Mouse (Mus musculus) embryonic facial prominence, embryonic 13.5 days (tissue): ENCODE results near the gene Bola2. TPM values are rescaled to one million over a fixed set of nuclear protein-coding genes. Genes with fewer than 3 reads are reported as not detected.

Experiments used
- ATAC-seq: fragments of 200-750 bp; cut with Nextera tagmentation; 2 replicates; pipeline ENCODE4 v1.8.0; 2017; ENCODE audit warnings: low read depth; ENCODE audit not compliant: insufficient number of reproducible peaks, insufficient read depth, low FRiP score, low TSS enrichment
- H3K27ac ChIP-seq: fragments of 300-500 bp; sonication (generic); 2 replicates; pipeline ENCODE4 v1.5.1; 2015; ENCODE audit warnings: moderate library complexity, mild to moderate bottlenecking, inconsistent platforms
- H3K27me3 ChIP-seq: fragments of 300-500 bp; sonication (generic); 2 replicates; pipeline ENCODE4 v1.6.1; 2015; ENCODE audit warnings: mild to moderate bottlenecking, inconsistent platforms
- H3K36me3 ChIP-seq: fragments of 300-500 bp; sonication (generic); 2 replicates; pipeline ENCODE4 v1.6.1; 2015; ENCODE audit warnings: mild to moderate bottlenecking, inconsistent platforms
- H3K4me1 ChIP-seq: fragments of 300-500 bp; sonication (generic); 2 replicates; pipeline ENCODE4 v1.6.1; 2015; ENCODE audit warnings: inconsistent platforms
- H3K4me2 ChIP-seq: fragments of 300-500 bp; sonication (generic); 2 replicates; pipeline ENCODE4 v1.6.1; 2015; ENCODE audit warnings: moderate library complexity, mild to moderate bottlenecking, inconsistent platforms
- H3K4me3 ChIP-seq: fragments of 300-500 bp; sonication (generic); 2 replicates; pipeline ENCODE4 v1.5.1; 2015; ENCODE audit warnings: mild to moderate bottlenecking, inconsistent platforms
- H3K9ac ChIP-seq: fragments of 300-500 bp; sonication (generic); 2 replicates; pipeline ENCODE4 v1.6.1; 2015; ENCODE audit warnings: mild to moderate bottlenecking, inconsistent platforms
- H3K9me3 ChIP-seq: fragments of 300-500 bp; sonication (generic); 2 replicates; pipeline ENCODE4 v1.6.1; 2016; ENCODE audit warnings: inconsistent platforms
- WGBS: fragments of 180-500 bp; shearing (Covaris S2); methylation state at CpG from one replicate; pipeline ENCODE4 v1.1.7; 2015; ENCODE audit warnings: mixed read lengths; 5-methylcytosine and 5-hydroxymethylcytosine counted together
- polyA plus RNA-seq: library from polyadenylated mRNA; unstranded; fragments of >200 nt; fragmentation: Nextera tagmentation; extraction: Ambion mirVana; gene quantifications from 2 replicates; pipeline ENCODE4 v1.2.1, GENCODE M21; 2015

Bola2 gene
- polyA plus RNA-seq, 1 experiment from 2014 or later, result 139 TPM

GRCm38 (mm10) chr7:126746066-126746465 is 50.9 kb downstream of the Bola2 start:
- H3K9ac ChIP-seq, result no peak overlapping the region
- no peaks in the 10 kb centered on the region for H3K9me3 ChIP-seq
- peaks cover 9% of the 10 kb centered on the region; the same call in 1 of the 2 replicates for H3K4me1 ChIP-seq
- ATAC-seq, result no peak
- no peak overlapping the region for H3K27ac ChIP-seq
- H3K4me2 ChIP-seq, result no peak overlapping the region
- WGBS, result 88% methylated on average over 12 of the region's 12 CpGs
- no peak overlapping the region for H3K4me3 ChIP-seq
- H3K27me3 ChIP-seq, result no peaks in the 10 kb centered on the region
- no peaks in the 10 kb centered on the region for H3K36me3 ChIP-seq

GRCm38 (mm10) chr7:126746798-126747197 is 51.6 kb downstream of the Bola2 start:
- Histone ChIP-seq H3K4me2 (no peak overlapping the region), H3K4me3 (no peak overlapping the region), H3K27ac (no peak overlapping the region), H3K9ac (0 out of 2 replicates have a peak overlapping the region, but pooled peaks have one; percentile 1), H3K9me3 (no peaks in the 10 kb centered on the region), H3K36me3 (no peaks in the 10 kb centered on the region), H3K27me3 (no peaks in the 10 kb centered on the region), H3K4me1 (peaks cover 9% of the 10 kb centered on the region; the same call in 1 of the 2 replicates)
- WGBS, result 27% methylated on average over 6 of the region's 6 CpGs
- no peak for ATAC-seq

GRCm38 (mm10) chr7:126748824-126749223 is 53.6 kb downstream of the Bola2 start:
- 71% methylated on average over 7 of the region's 7 CpGs for WGBS
- Histone ChIP-seq H3K27me3 (no peaks in the 10 kb centered on the region), H3K36me3 (no peaks in the 10 kb centered on the region), H3K4me2 (no peak overlapping the region), H3K9ac (0 out of 2 replicates have a peak overlapping the region, but pooled peaks have one; percentile 11), H3K4me1 (peaks cover 9% of the 10 kb centered on the region; the same call in 1 of the 2 replicates), H3K9me3 (no peaks in the 10 kb centered on the region), H3K27ac (0 out of 2 replicates have a peak overlapping the region, but pooled peaks have one; percentile 33), H3K4me3 (no peak overlapping the region)
- ATAC-seq, result no peak

Other genes starting within 250 kb of the Bola2 start
- gene Atp2a1, start 232.3 kb upstream of the Bola2 start, polyA plus RNA-seq, result 7.9 and 11.5 TPM in 2 replicates
- gene Sh2b1, start 220.0 kb upstream of the Bola2 start, polyA plus RNA-seq, result 53.4 and 57.8 TPM in 2 replicates
- gene Tufm, start 208.0 kb upstream of the Bola2 start, polyA plus RNA-seq, result 129 and 131 TPM in 2 replicates
- gene Atxn2l, start 192.0 kb upstream of the Bola2 start, polyA plus RNA-seq, result 54.0 and 56.8 TPM in 2 replicates
- gene Eif3c, start 129.0 kb upstream of the Bola2 start, polyA plus RNA-seq, result 199 and 205 TPM in 2 replicates
- 0.59 and 0.65 TPM in 2 replicates for gene Apobr, start 110.5 kb upstream of the Bola2 start, polyA plus RNA-seq
- gene Cln3, start 109.6 kb upstream of the Bola2 start, polyA plus RNA-seq, result 34.0 and 37.9 TPM in 2 replicates
- gene Il27, start 100.5 kb upstream of the Bola2 start, polyA plus RNA-seq, result not detected in 2 replicates
- gene Nupr1, start 64.5 kb upstream of the Bola2 start, polyA plus RNA-seq, result 5.5 and 6.1 TPM in 2 replicates
- gene Sgf29, start 46.1 kb upstream of the Bola2 start, polyA plus RNA-seq, result 48.9 and 62.9 TPM in 2 replicates
- 4.3 and 4.4 TPM in 2 replicates for gene Sult1a1, start 19.0 kb upstream of the Bola2 start, polyA plus RNA-seq
- gene Slx1b, start 383 bp downstream of the Bola2 start, polyA plus RNA-seq, result 14.0 and 15.0 TPM in 2 replicates
- 33.3 and 35.8 TPM in 2 replicates for gene Coro1a, start 12.4 kb downstream of the Bola2 start, polyA plus RNA-seq
- gene Mapk3, start 64.2 kb downstream of the Bola2 start, polyA plus RNA-seq, result 56.7 and 56.9 TPM in 2 replicates
- 1.6 and 3.1 TPM in 2 replicates for gene Gdpd3, start 70.9 kb downstream of the Bola2 start, polyA plus RNA-seq
- 104 and 112 TPM in 2 replicates for gene Ypel3, start 81.6 kb downstream of the Bola2 start, polyA plus RNA-seq
- gene Tbx6, start 86.1 kb downstream of the Bola2 start, polyA plus RNA-seq, result 0.27 and 0.59 TPM in 2 replicates
- 300 and 311 TPM in 2 replicates for gene Ppp4c, start 97.1 kb downstream of the Bola2 start, polyA plus RNA-seq
- 0.45 and 0.70 TPM in 2 replicates for gene Fam57b, start 102.3 kb downstream of the Bola2 start, polyA plus RNA-seq
- not detected in 2 replicates for gene 4930451I11Rik, start 136.2 kb downstream of the Bola2 start, polyA plus RNA-seq
- gene Doc2a, start 152.0 kb downstream of the Bola2 start, polyA plus RNA-seq, result 1.6 and 1.9 TPM in 2 replicates
- gene Hirip3, start 166.6 kb downstream of the Bola2 start, polyA plus RNA-seq, result 37.5 and 43.0 TPM in 2 replicates
- gene Ino80e, start 167.0 kb downstream of the Bola2 start, polyA plus RNA-seq, result 84.1 and 108 TPM in 2 replicates
- 53.4 and 53.6 TPM in 2 replicates for gene Taok2, start 189.3 kb downstream of the Bola2 start, polyA plus RNA-seq
- gene Tmem219, start 227.5 kb downstream of the Bola2 start, polyA plus RNA-seq, result 28.3 and 28.6 TPM in 2 replicates
- 17.8 and 19.8 TPM in 2 replicates for gene Kctd13, start 233.5 kb downstream of the Bola2 start, polyA plus RNA-seq